Mouse (Mus musculus) stomach, postnatal 0 days (tissue): ENCODE results near the gene Chst3.

ENCODE experiments used
- CTCF ChIP-seq: IDR thresholded peaks from 2 replicates; pipeline ENCODE4 v1.5.1; 2016; ENCODE audit warnings: antibody characterized with exemption, low read depth, mild to moderate bottlenecking, moderate library complexity
- EP300 ChIP-seq: optimal IDR thresholded peaks from 2 replicates; pipeline ENCODE3; 2016; ENCODE audit warnings: antibody characterized with exemption

- TF ChIP-seq CTCF: no peak
- no peak for TF ChIP-seq EP300
Observed at GRCm38 (mm10) chr10:60134201-60134600, 84.9 kb downstream of the Chst3 start.
